Mouse (Mus musculus): Measurements from ENCODE around the gene Vstm2b. TPM values are rescaled to one million over a fixed set of nuclear protein-coding genes. Genes with fewer than 3 reads are reported as not detected.

Vstm2b gene
- not detected in 2 replicates for polyA plus RNA-seq (2015; fragmentation: Nextera tagmentation; extraction: Ambion mirVana)

- H3K27me3 ChIP-seq (ENCODE audit: control insufficient read depth, insufficient read depth, low read depth, low read length): peaks cover 60% of the 10 kb centered on the region
- no peak for ATAC-seq (ENCODE audit: low read depth)
- H3K4me1 ChIP-seq (ENCODE audit: control insufficient read depth, low read depth, low read length): no peaks in the 10 kb centered on the region
- H3K27ac ChIP-seq (ENCODE audit: low read length): no peak within 1 kb of the TSS
- no peaks in the 10 kb centered on the region for H3K36me3 ChIP-seq (ENCODE audit: control insufficient read depth, insufficient read depth)
- peak within 1 kb of the TSS; percentile 20; the same call in 1 of the 2 replicates for H3K4me2 ChIP-seq (ENCODE audit: low read depth, low read length)
- H3K9me3 ChIP-seq (replicated peaks; ENCODE audit: control insufficient read depth, low read length): no peaks in the 10 kb centered on the region
- no peak within 1 kb of the TSS; the same call in 1 of the 2 replicates for H3K4me3 ChIP-seq (ENCODE audit: low read depth, low read length)
- 5% methylated on average over 29 of the region's 35 CpGs for WGBS (ENCODE audit: insufficient replicate concordance)
- no peak within 1 kb of the TSS for H3K9ac ChIP-seq (ENCODE audit: low read depth, low read length)
Measured at GRCm38 (mm10) chr7:40898096-40898710, at the start of gene Vstm2b. Vstm2b (plus strand) TSS chr7:40898328.

- no peak for ATAC-seq (ENCODE audit: low read depth)
Measured at GRCm38 (mm10) chr7:40856088-40856625, 42.0 kb upstream of the Vstm2b start.

GRCm38 (mm10) chr7:40873380-40873990 lies 24.6 kb upstream of the Vstm2b start:
- Histone ChIP-seq H3K9ac (ENCODE audit: low read depth, low read length) (no peak overlapping the region), H3K4me3 (ENCODE audit: low read depth, low read length) (no peak overlapping the region), H3K9me3 (replicated peaks; ENCODE audit: control insufficient read depth, low read length) (no peaks in the 10 kb centered on the region), H3K27me3 (ENCODE audit: control insufficient read depth, insufficient read depth, low read depth, low read length) (no peaks in the 10 kb centered on the region), H3K36me3 (ENCODE audit: control insufficient read depth, insufficient read depth) (no peaks in the 10 kb centered on the region), H3K4me2 (ENCODE audit: low read depth, low read length) (no peak overlapping the region), H3K27ac (ENCODE audit: low read length) (no peak overlapping the region), H3K4me1 (ENCODE audit: control insufficient read depth, low read depth, low read length) (no peaks in the 10 kb centered on the region)
- 54% methylated on average over 7 of the region's 7 CpGs for WGBS (ENCODE audit: insufficient replicate concordance)
- ATAC-seq (ENCODE audit: low read depth): no peak

More at GRCm38 (mm10) chr7:40856088-40856625, 42.0 kb upstream of the Vstm2b start:
- Histone ChIP-seq H3K36me3 (ENCODE audit: control insufficient read depth, insufficient read depth) (no peaks in the 10 kb centered on the region), H3K27me3 (ENCODE audit: control insufficient read depth, insufficient read depth, low read depth, low read length) (no peaks in the 10 kb centered on the region), H3K9ac (ENCODE audit: low read depth, low read length) (no peak overlapping the region), H3K4me1 (ENCODE audit: control insufficient read depth, low read depth, low read length) (no peaks in the 10 kb centered on the region), H3K27ac (ENCODE audit: low read length) (no peak overlapping the region), H3K4me2 (ENCODE audit: low read depth, low read length) (no peak overlapping the region), H3K9me3 (replicated peaks; ENCODE audit: control insufficient read depth, low read length) (no peaks in the 10 kb centered on the region), H3K4me3 (ENCODE audit: low read depth, low read length) (no peak overlapping the region)
- 51% methylated on average over 7 of the region's 7 CpGs for WGBS (ENCODE audit: insufficient replicate concordance)

GRCm38 (mm10) chr7:40884855-40885489 lies 13.2 kb upstream of the Vstm2b start:
- WGBS (ENCODE audit: insufficient replicate concordance): 64% methylated on average over 8 of the region's 8 CpGs
- H3K9ac ChIP-seq (ENCODE audit: low read depth, low read length): no peak overlapping the region

GRCm38 (mm10) chr7:40888358-40888757 lies 9.8 kb upstream of the Vstm2b start:
- Histone ChIP-seq H3K9ac (ENCODE audit: low read depth, low read length) (no peak overlapping the region), H3K4me3 (ENCODE audit: low read depth, low read length) (no peak overlapping the region), H3K4me1 (ENCODE audit: control insufficient read depth, low read depth, low read length) (no peaks in the 10 kb centered on the region), H3K36me3 (ENCODE audit: control insufficient read depth, insufficient read depth) (no peaks in the 10 kb centered on the region), H3K4me2 (ENCODE audit: low read depth, low read length) (no peak overlapping the region), H3K27me3 (ENCODE audit: control insufficient read depth, insufficient read depth, low read depth, low read length) (no peaks in the 10 kb centered on the region), H3K9me3 (replicated peaks; ENCODE audit: control insufficient read depth, low read length) (no peaks in the 10 kb centered on the region), H3K27ac (ENCODE audit: low read length) (no peak overlapping the region)
- 68% methylated on average over 3 of the region's 3 CpGs for WGBS (ENCODE audit: insufficient replicate concordance)
- no peak for ATAC-seq (ENCODE audit: low read depth)

More at GRCm38 (mm10) chr7:40884855-40885489, 13.2 kb upstream of the Vstm2b start:
- H3K36me3 ChIP-seq (ENCODE audit: control insufficient read depth, insufficient read depth): no peaks in the 10 kb centered on the region
- H3K4me3 ChIP-seq (ENCODE audit: low read depth, low read length): no peak overlapping the region
- no peaks in the 10 kb centered on the region for H3K9me3 ChIP-seq (replicated peaks; ENCODE audit: control insufficient read depth, low read length)
- no peak overlapping the region for H3K27ac ChIP-seq (ENCODE audit: low read length)
- no peaks in the 10 kb centered on the region for H3K4me1 ChIP-seq (ENCODE audit: control insufficient read depth, low read depth, low read length)
- no peaks in the 10 kb centered on the region for H3K27me3 ChIP-seq (ENCODE audit: control insufficient read depth, insufficient read depth, low read depth, low read length)
- ATAC-seq (ENCODE audit: low read depth): no peak
- H3K4me2 ChIP-seq (ENCODE audit: low read depth, low read length): no peak overlapping the region

- no peak overlapping the region for H3K4me3 ChIP-seq (ENCODE audit: low read depth, low read length)
- WGBS (ENCODE audit: insufficient replicate concordance): 48% methylated on average over 4 of the region's 4 CpGs
- H3K4me1 ChIP-seq (ENCODE audit: control insufficient read depth, low read depth, low read length): no peaks in the 10 kb centered on the region
- no peak overlapping the region for H3K9ac ChIP-seq (ENCODE audit: low read depth, low read length)
- no peak overlapping the region for H3K4me2 ChIP-seq (ENCODE audit: low read depth, low read length)
- no peaks in the 10 kb centered on the region for H3K36me3 ChIP-seq (ENCODE audit: control insufficient read depth, insufficient read depth)
- no peaks in the 10 kb centered on the region for H3K9me3 ChIP-seq (replicated peaks; ENCODE audit: control insufficient read depth, low read length)
- no peak overlapping the region for H3K27ac ChIP-seq (ENCODE audit: low read length)
- ATAC-seq (ENCODE audit: low read depth): no peak
- peaks cover 48% of the 10 kb centered on the region for H3K27me3 ChIP-seq (ENCODE audit: control insufficient read depth, insufficient read depth, low read depth, low read length)
Measured at GRCm38 (mm10) chr7:40896964-40897363, 1.2 kb upstream of the Vstm2b start.

GRCm38 (mm10) chr7:40898711-40899375 lies 715 bp downstream of the Vstm2b start:
- no peaks in the 10 kb centered on the region for H3K9me3 ChIP-seq (replicated peaks; ENCODE audit: control insufficient read depth, low read length)
- peak overlapping the region; percentile 20; the same call in 1 of the 2 replicates for H3K4me2 ChIP-seq (ENCODE audit: low read depth, low read length)
- peaks cover 60% of the 10 kb centered on the region for H3K27me3 ChIP-seq (ENCODE audit: control insufficient read depth, insufficient read depth, low read depth, low read length)
- no peak overlapping the region for H3K9ac ChIP-seq (ENCODE audit: low read depth, low read length)
- no peak overlapping the region; the same call in 1 of the 2 replicates for H3K4me3 ChIP-seq (ENCODE audit: low read depth, low read length)
- ATAC-seq (ENCODE audit: low read depth): no peak
- no peaks in the 10 kb centered on the region for H3K36me3 ChIP-seq (ENCODE audit: control insufficient read depth, insufficient read depth)
- H3K27ac ChIP-seq (ENCODE audit: low read length): no peak overlapping the region
- under 1% methylated on average over 53 of the region's 70 CpGs for WGBS (ENCODE audit: insufficient replicate concordance)
- no peaks in the 10 kb centered on the region for H3K4me1 ChIP-seq (ENCODE audit: control insufficient read depth, low read depth, low read length)

GRCm38 (mm10) chr7:40899376-40900265 lies 1.5 kb downstream of the Vstm2b start:
- 2% methylated on average over 61 of the region's 61 CpGs for WGBS (ENCODE audit: insufficient replicate concordance)
- H3K9ac ChIP-seq (ENCODE audit: low read depth, low read length): no peak overlapping the region
- peaks cover 60% of the 10 kb centered on the region for H3K27me3 ChIP-seq (ENCODE audit: control insufficient read depth, insufficient read depth, low read depth, low read length)
- no peak overlapping the region for H3K27ac ChIP-seq (ENCODE audit: low read length)
- no peak overlapping the region; the same call in 1 of the 2 replicates for H3K4me3 ChIP-seq (ENCODE audit: low read depth, low read length)
- no peaks in the 10 kb centered on the region for H3K9me3 ChIP-seq (replicated peaks; ENCODE audit: control insufficient read depth, low read length)
- no peak for ATAC-seq (ENCODE audit: low read depth)
- no peaks in the 10 kb centered on the region for H3K36me3 ChIP-seq (ENCODE audit: control insufficient read depth, insufficient read depth)
- no peaks in the 10 kb centered on the region for H3K4me1 ChIP-seq (ENCODE audit: control insufficient read depth, low read depth, low read length)
- H3K4me2 ChIP-seq (ENCODE audit: low read depth, low read length): peak overlapping the region; percentile 20; the same call in 1 of the 2 replicates
